Mouse (Mus musculus): ENCODE measurements at regions not wholly inside any gene's neighbourhood (a gene's known extent, or its start where the extent isn't known, plus 50 kb on each side); places are given as distances from the start of the nearest gene placed in this dataset.

DNA sequence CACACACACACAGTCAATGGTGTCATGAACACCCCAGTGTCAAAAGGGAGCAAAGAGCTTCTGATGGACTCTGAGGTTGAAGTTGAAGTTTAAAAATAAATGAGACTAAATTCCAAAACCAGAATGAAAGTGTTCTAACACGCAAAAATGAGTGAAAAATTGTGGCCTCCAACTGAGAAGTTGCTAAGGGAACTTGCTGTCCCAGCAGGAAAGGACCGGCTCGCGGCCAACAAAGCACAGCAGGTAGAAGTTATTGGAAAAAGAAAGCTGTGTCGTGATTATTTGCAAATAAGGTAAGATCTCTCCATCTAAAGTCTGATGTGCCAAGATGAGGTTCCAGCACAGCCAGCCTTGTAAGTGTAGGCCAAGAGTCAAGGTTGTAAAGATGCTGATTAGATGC is 169.7 kb downstream of the Nrp2 start:
- no peak for DNase-seq

DNA sequence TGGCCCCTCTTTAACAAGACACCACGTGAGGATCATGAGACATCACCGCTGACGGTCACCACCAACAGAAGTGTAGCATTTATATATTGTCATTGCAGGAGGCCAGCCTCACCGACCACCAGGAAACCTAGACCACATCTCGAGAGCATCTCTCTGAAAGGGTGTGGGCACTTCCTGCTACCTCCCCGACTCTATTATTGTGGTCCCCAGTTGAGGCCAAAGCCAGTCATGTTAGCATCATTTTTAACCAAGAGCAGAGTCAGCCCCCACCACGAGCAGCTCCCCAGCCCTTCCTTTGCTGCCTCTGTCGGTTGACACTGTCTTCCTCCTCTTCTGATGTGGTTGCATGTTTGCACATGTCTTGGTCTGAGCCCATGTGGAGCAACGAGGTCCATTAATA is 172.5 kb downstream of the Nrp2 start:
- no peak for DNase-seq

DNA sequence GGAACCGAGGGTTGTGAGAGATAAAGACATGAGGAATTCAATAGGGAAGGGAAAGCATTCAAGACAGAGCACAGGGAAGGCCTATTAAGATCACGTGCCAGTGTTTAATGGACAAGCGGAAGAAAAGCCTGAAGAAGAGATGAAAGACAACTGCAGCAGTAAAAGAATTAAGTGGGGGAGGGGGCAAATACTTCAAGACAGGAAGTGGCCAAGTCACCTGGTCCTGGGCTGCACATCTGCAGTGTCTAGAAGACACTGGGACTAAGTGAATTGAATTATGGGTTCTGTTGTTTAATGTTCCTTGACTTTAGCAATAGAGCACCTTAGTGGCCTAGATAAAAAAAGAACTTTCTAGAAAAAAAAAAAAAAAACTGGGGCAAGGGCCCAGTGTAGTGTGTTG is 173.6 kb downstream of the Nrp2 start:
- no peak for DNase-seq

DNA sequence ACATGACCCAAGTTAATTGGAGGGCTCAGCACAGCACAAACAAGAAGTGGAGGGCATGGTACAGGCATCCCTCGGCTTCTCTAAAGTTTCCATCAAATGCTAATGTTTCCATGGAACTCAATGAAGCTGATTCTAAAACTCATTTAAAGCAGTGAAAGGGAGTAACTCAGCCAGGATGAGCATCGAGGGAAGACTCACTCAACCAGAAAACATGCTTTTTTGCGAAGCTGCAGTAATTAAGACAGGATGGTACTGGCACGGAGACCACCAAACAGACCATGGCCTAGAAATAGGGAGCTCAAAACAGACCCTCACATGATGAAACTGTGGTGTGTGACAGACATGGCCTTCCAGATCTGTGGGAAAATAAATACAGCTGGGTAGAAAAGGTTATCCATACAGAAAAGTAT is 177.8 kb downstream of the Nrp2 start:
- no peak for DNase-seq

DNA sequence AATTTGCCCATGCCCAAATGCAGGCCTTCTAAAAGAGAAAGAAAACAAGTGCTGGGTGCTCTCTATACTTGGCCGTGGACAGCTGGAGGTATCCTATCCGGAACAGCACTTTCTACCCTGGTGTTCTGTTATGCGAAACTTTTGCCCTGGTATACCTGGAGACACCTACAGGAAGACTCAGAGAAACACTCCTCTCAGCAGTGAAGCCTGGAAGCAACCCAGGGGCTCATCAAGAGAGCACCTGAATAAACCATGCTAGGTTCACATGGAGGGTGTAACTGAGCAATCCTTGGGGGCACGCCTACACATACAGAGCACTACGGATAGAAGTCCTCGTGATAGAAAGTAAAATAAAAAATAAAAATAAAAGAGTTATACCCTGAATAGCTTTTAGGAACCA is 178.4 kb downstream of the Nrp2 start:
- DNase-seq, result no peak

DNA sequence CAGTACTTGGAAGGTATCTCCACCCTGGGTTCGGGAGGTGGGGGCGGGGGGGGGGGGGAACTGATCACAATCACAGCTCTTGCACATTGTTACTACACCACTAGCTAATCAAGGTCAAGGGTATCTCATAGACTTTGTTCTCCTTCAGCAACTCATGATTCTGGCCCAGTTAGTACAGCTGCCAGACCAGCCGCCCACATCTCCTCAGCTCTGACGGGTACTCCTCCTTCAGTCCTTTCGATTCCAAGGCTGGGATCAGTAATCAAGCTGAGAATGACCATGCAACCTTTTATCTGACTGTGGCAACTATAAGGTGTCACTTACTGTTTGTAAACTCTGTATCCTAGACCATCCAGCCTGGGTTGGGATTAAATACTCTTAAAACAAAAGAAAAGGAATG is 178.9 kb downstream of the Nrp2 start:
- no peak for DNase-seq

DNA sequence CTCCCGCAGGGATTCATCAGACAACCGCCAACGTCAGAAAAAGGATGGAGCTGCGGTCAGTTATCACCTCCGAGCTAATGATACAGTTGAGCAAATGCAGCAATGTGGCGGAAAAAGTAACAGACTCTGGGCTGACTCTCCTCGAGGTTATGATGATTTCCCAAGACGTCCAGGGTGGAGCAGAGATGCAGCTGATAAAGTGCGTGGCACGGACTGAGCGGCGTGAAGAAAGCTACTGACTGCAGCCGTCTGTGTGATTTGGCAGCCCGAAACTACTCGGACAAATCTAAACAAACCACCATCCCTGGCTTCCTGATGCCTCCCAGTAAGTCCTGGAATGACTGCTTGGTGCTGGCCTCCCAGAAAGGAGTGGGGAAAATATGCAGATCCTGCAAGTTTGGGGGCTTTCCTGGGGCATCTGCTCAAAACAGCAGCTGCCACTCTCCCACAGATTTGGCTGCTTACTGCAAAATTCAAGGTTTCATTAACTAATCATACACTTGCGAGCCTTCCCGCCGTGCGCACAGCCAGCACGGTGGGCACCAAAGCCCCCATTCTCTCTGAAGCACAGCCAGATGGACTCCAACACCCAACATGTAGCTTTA is 181.9 kb downstream of the Nrp2 start:
- no peak for DNase-seq

DNA sequence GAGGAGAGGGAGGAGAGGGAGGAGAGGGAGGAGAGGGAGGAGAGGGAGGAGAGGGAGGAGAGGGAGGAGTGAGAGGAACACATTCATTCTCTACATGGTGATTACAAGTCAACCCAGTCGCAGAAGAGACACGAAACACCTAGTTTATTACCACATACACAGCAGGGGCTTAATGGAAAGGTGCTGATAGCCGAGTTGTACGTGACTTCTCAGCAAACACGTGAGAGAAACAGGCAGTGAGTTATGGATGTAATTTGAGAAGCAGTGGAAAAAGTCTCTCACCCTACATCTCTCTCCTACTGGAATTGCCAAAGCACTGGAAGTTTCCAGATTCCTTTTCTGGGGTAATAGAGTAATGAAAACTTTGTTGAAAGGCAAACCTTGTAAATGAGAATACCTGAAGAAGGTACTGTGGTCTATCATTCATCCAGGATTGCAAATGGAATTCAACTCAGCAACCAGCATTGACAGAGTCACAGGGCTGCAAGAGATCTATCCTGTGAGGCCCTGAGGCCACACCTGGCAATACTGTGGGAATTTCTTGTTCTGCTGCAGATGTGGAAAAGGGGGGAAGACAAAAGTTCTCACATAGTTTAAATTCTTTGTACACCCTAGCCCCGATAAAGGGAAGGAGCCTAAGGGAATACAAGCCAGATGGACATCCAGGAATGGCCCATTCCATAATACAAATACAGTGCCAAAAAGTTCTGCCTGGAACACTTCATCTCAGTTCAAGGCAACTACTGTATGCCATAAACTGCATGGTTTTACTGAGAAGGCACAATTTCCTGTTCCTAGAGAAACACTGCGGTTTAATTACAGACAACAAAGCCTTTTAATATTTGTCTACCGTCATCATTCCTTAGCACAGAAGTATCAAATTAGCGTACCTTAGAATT is 184.7 kb downstream of the Nrp2 start:
- DNase-seq, result no peak

DNA sequence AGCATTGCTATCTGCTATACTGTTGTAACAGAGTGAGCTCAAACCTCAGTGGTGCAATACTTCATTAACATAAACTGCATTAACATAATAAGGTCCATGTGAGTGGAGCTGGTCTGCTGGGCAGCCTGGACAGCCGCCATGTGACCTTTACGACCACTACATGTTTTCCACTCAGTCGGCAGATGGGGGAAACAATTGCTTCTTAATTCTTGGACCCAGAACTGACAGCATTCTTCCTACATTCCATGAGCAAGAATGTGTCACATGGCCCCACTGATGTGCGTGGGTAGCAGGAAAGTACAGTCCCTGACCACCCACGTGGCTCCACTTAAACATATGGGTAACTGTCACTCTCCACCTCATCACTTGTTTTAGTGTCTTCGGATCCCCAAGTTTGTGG is 198.3 kb downstream of the Nrp2 start:
- peak; percentile 64 to 75 for DNase-seq

DNA sequence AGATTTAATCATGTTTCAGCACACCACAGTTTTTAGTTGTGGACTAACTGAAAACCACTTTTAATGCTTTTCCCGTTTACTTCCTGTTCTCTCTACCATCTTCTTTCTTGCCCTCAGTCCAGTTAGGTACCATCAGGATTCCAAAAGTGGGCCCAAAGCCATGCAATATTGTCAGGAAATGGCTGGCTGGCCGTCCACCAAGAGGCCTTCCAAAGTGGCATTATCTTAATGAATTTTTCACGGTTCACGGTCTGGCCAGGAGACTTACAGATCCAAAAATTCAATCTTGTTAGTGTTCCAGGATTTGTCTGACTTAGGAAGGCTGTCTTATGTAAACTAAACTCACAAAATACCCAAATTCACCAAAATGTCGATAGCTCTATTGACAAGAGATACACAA is 198.8 kb downstream of the Nrp2 start:
- DNase-seq, result no peak

DNA sequence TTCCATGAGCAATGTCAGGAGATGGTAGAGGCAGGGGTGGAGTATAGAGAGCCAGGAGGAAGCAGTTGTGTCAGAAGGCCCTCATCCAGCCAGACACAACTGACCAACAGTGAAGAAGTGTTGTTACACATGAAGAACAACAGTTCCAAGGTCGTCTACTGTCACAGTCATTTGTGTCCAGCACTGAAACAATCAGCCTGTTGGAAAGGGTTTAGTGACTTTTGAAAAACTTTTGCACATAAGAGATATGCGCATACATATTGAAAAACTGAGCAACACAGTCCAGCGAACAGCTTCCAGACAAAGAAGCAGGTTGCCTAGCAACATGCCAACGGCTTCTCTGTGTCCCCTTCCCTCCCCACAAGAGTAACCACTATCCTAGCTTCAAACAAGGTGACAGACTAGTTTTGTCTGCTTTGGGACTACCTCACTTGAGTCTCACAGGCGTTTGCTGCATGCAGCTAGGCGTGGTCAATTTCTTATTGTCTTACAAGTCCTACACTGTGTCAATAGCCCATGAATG is 199.9 kb downstream of the Nrp2 start:
- DNase-seq, result no peak

DNA sequence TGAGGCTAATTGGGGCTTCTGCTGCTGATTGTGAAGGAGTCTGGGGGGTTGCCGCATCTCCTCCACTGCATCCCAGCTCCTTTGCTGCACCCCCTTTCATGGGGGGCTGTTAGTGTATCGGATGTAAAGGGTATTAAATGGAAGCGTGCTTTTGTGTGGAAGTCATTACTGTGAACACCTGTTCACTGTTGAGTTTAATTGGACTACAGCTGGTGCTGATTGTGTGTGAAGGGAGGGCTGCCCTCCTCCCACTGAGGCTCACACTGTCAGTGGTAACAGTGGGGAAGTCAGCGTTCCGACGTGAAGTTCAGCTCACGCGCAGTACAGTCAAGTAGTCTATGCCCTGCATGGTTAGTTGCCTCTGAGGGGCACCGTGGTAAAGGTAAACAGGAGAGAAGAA is 202.7 kb downstream of the Nrp2 start:
- DNase-seq, result peak in 1 of 2 experiments; percentile 26

DNA sequence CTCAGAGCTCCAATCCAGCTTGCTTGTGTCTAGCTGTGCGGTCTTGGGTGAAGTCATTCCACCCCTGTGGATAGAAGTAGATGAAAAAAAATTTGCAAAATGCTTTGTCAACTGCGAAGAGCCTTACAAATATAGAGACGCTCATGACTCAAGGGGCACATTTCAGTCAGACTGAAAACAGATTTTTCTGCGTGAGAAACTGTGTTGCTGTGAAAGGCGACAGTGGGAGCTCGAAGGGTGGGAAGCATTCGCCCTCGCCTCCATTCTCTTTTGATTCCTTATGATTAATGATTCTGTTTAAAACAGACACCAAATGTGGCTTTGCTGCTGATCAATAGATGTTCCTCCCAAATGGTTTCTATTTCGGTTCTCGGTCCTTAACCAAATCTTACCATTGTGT is 204.2 kb downstream of the Nrp2 start:
- DNase-seq, result no peak
